Mouse (Mus musculus) erythroblast, embryonic 14.5 days (primary cell): ENCODE data around the gene Zfp46.

Source experiments
- GATA1 ChIP-seq: IDR thresholded peaks from 2 replicates; pipeline ENCODE4 v1.6.1; 2012; ENCODE audit warnings: low read length, inconsistent platforms, mixed read lengths
- TAL1 ChIP-seq: IDR thresholded peaks from 3 replicates; pipeline ENCODE4 v1.6.1; 2012; ENCODE audit warnings: low read length, inconsistent platforms, mixed read lengths

GRCm38 (mm10) chr4:136281097-136281496 is 3.4 kb upstream of the Zfp46 start:
- no peak for TF ChIP-seq TAL1
- TF ChIP-seq GATA1, result no peak
